Mouse (Mus musculus) urinary bladder, adult 18-20 months (tissue): ENCODE measurements at regions not wholly inside any gene's neighbourhood (a gene's known extent, or its start where the extent isn't known, plus 50 kb on each side); places are given as distances from the start of the nearest gene placed in this dataset.
A peak's percentile ranks its signal among the peaks of the same experiment; 100 is the strongest.

Source experiments
- DNase-seq, 2 experiments: peaks; one replicate each; pipeline ENCODE4 v3.0.0; 2022; ENCODE audit warnings: low spot score in 2 of 2, mixed read lengths in 2 of 2

GRCm38 (mm10) chr19:16075512-16076086, 57.0 kb upstream of the Gnaq start:
- DNase-seq = no peak

- no peak for DNase-seq
Observed at GRCm38 (mm10) chr19:16075026-16075425, 57.6 kb upstream of the Gnaq start.

- peak; percentile 15 to 20 for DNase-seq
Observed at GRCm38 (mm10) chr19:16067314-16067713, 65.3 kb upstream of the Gnaq start.

- no peak for DNase-seq
Observed at GRCm38 (mm10) chr19:16064911-16065310, 67.7 kb upstream of the Gnaq start.

- DNase-seq = peak; percentile 64 to 69
Observed at GRCm38 (mm10) chr19:16063916-16064580, 68.6 kb upstream of the Gnaq start.

- peak in 1 of 2 experiments; percentile 14 for DNase-seq
Observed at GRCm38 (mm10) chr19:16063533-16063915, 69.1 kb upstream of the Gnaq start.

GRCm38 (mm10) chr19:16061821-16062220, 70.8 kb upstream of the Gnaq start:
- DNase-seq = no peak

- DNase-seq = no peak
Observed at GRCm38 (mm10) chr19:16059026-16059425, 73.6 kb upstream of the Gnaq start.

- no peak for DNase-seq
Observed at GRCm38 (mm10) chr19:16050220-16051055, 65.6 kb upstream of the Cep78 start.

GRCm38 (mm10) chr19:16049646-16050045, 64.9 kb upstream of the Cep78 start:
- no peak for DNase-seq

- no peak for DNase-seq
Observed at GRCm38 (mm10) chr19:16046977-16047376, 62.2 kb upstream of the Cep78 start.

GRCm38 (mm10) chr19:16045261-16045660, 60.5 kb upstream of the Cep78 start:
- no peak for DNase-seq

GRCm38 (mm10) chr19:16044169-16044568, 59.4 kb upstream of the Cep78 start:
- DNase-seq = no peak

- DNase-seq = no peak
Observed at GRCm38 (mm10) chr19:16043007-16043406, 58.2 kb upstream of the Cep78 start.

GRCm38 (mm10) chr19:16041891-16042290, 57.1 kb upstream of the Cep78 start:
- DNase-seq = no peak

GRCm38 (mm10) chr19:16037806-16038205, 53.0 kb upstream of the Cep78 start:
- no peak for DNase-seq
